Mouse (Mus musculus) ovary, postnatal 14 days (tissue): ENCODE data around the gene Zgrf1.

ENCODE experiments used
- DNase-seq: peaks from one replicate; pipeline ENCODE4 v3.0.0; 2022; ENCODE audit warnings: low spot score

The Zgrf1 gene

DNA sequence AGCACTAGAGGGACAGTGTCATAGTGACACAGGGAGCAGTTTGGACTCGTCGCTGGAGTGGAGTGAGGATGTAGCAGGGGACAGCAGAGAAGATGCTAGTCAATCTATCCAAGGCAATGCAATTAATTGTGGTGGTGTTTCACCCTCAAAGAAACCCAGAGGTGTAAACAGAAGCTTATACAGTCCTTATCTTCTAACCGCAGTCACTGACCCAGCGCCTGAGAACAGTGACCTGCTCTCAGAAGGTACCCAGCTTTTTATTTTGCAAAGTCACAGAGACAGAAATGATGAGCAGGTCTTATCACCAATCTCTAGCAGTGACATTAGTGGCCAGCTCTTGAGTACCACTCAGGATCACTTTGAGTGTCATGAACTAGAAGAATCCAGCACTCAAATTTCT, 9.7 kb downstream of the Zgrf1 start:
- DNase-seq = no peak

GRCm38 (mm10) chr3:127565129-127565528, 11.8 kb downstream of the Zgrf1 start:
- no peak for DNase-seq

DNA sequence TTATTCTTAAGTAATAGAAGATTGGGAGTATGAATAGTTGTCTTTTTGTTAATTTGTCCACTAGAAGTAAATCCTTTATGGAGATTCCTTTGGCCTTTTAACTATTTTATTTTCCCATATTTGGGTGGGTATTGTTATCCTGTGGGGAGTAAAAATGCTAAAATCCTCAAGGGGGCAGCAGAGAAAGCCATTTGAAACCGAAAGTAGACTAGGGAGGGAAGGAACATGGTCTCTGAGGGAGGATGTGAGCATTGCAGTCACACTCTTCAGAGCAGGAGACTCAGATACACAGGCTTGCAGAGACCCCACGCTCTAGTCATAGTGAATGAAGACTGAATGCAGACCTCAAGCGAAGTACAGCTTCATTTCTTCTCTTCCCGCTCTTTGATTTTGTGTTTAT, 19.3 kb downstream of the Zgrf1 start:
- peak; percentile 44 for DNase-seq

GRCm38 (mm10) chr3:127597136-127597535, 43.8 kb downstream of the Zgrf1 start:
- DNase-seq = no peak

DNA sequence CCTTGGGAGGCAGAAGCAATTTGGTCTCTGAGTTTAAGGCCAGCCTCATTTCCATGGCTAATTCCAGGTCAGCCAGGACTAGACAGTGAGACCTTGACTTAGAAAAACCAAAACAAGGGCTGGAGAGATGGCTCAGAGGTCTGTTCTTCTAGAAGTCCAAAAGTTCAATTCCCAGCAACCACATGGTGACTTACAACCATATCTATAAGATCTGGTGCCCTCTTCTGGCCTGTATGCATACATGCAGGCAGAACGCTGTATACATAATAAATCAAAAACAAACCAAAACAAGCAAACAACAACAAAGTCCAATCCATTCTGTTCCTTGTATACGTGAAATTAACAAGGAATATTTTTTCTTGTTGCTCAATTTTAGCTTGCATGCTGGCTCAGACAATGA, 54.8 kb downstream of the Zgrf1 start:
- no peak for DNase-seq

- peak; percentile 55 for DNase-seq
Observed at GRCm38 (mm10) chr3:127625296-127625695, 72.0 kb downstream of the Zgrf1 start.

- no peak for DNase-seq
Observed at GRCm38 (mm10) chr3:127625701-127626399, 72.6 kb downstream of the Zgrf1 start.

DNA sequence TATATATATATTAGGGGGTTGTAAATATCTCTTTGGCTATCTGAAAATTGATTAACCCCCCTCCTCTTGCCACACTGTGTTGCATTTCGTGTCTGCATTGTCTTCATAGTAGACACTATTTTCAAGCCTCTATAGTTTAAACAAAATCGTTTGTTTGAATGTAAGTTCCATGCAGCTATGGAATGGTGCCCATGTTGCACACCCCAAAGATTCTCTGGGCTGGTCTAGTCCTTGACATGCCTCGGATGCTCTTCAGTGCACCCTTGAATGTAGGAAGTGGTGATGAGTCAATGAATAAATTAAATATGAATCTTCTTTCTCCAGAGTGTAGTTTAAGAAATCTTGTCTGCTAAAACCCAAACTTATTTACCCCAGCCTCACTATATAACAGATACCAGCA, 73.2 kb downstream of the Zgrf1 start:
- DNase-seq = no peak

- no peak for DNase-seq
Observed at GRCm38 (mm10) chr3:127627151-127627955, 74.1 kb downstream of the Zgrf1 start.

GRCm38 (mm10) chr3:127627956-127628310, 74.6 kb downstream of the Zgrf1 start:
- DNase-seq = no peak

- DNase-seq = no peak
Observed at GRCm38 (mm10) chr3:127628311-127629184, 75.3 kb downstream of the Zgrf1 start.

- DNase-seq = no peak
Observed at GRCm38 (mm10) chr3:127630190-127630589, 76.9 kb downstream of the Zgrf1 start.

DNA sequence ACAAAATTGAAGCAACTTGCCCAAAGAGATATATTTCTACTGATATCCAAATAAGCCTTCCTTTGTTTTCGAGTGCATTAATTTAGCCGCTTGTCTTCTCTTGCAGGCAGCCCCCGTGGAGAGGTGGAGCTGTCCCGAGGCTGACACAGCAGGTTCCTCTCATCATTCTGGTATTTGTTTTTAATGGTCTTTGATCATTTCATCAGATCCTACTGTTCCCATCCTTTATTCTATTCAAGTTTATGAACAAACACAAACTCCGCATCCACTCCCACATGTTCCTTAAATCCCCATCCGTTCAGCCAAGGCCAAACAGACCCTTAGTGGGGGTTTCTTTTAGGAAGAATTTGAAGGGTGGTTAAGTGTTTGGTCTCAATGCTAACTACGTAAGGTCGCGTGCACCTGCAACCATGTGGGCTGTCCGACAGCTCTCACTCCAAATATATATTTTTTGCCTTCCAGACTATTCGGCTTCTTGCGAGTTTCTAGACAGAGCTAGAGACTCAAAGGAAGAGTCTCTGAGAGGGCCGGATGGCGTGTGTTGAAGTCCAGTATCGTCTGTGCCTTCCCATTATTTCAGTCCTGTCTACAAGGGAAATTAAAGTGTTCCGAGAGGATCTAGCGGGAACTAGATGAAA, 77.6 kb downstream of the Zgrf1 start:
- no peak for DNase-seq

GRCm38 (mm10) chr3:127631582-127631981, 78.3 kb downstream of the Zgrf1 start:
- no peak for DNase-seq

- DNase-seq = no peak
Observed at GRCm38 (mm10) chr3:127632531-127632930, 79.2 kb downstream of the Zgrf1 start.

DNA sequence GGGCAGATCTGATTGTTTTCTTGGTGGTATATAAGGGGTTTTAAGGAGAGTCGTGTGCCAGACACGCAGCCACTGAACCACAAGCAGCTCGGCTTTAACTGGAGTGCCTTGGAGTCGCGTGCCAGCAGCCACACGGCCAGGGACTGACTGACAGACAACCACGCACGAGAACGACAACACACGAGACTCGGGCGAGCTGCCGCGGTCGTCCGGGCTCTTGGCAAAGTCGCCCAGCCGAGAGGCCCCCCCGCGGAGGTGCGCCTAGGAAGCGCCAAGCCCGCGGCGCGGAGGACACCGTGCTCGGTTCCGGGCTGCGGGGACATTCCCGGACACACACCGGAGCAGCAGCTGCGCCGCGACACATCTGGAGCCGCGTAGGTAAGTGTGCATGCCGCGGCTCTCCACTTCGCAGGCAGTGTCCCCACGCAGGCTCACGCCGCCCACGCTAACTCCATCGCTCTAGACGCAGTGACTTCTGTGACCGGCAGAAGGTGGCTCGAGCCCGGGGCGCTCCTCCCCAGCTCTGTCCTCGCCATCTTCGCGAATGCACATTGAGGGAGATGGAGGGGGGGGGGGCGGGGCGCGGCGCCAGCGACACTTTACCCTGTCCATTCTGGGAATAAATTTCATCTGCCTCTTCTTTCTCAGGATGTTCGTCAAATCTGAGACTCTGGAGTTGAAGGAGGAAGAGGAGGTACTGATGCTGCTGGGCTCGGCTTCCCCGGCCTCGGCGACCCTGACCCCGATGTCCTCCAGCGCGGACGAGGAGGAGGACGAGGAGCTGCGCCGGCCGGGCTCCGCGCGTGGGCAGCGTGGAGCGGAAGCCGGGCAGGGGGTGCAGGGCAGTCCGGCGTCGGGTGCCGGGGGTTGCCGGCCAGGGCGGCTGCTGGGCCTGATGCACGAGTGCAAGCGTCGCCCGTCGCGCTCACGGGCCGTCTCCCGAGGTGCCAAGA, 80.1 kb downstream of the Zgrf1 start, which contains the start of gene Neurog2:
TSS of gene Neurog2 (plus strand) at position 56 of the 953 bp plus-strand sequence.
- no peak for DNase-seq

GRCm38 (mm10) chr3:127634101-127634983, 81.1 kb downstream of the Zgrf1 start:
- peak; percentile 61 for DNase-seq

DNA sequence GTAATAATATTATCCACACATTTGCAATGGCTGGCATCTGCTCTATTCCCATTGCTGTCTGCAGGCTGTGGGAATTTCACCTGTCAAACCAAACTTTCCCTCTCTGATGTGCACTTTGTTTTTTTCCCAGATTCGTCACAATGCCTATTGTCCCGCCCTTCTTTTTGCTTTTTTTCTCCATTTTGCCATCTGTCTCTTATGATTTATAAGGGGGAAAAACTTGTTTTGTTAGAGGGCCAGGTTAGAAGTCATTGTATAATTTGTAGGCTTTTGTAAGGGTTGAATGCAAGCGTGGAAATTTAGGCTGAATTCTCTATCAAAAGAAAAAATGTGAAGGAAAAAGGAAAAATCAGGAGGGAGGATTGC, 81.7 kb downstream of the Zgrf1 start:
- DNase-seq = no peak

- DNase-seq = no peak
Observed at GRCm38 (mm10) chr3:127639875-127640761, 86.8 kb downstream of the Zgrf1 start.
